Mouse (Mus musculus) heart, embryonic 16.5 days (tissue): ENCODE data around the gene Eef1akmt2. TPM values are rescaled to one million over a fixed set of nuclear protein-coding genes. Genes with fewer than 3 reads are reported as not detected.
A peak's percentile ranks its signal among the peaks of the same experiment; 100 is the strongest.

Experiments used
- ATAC-seq: fragments of 200-750 bp; cut with Nextera tagmentation; replicated peaks from 2 replicates; pipeline ENCODE4 v1.8.0; 2017; ENCODE audit warnings: moderate number of reproducible peaks; ENCODE audit not compliant: insufficient read depth, low FRiP score; ENCODE audit errors: extremely low read depth
- H3K27ac ChIP-seq: fragments of 300-500 bp; sonication (generic); 2 replicates; pipeline ENCODE4 v1.5.1; 2014; ENCODE audit warnings: mild to moderate bottlenecking, low read length, control low read depth, moderate library complexity
- H3K27me3 ChIP-seq: fragments of 300-500 bp; sonication (generic); 2 replicates; pipeline ENCODE4 v1.6.1; 2014; ENCODE audit warnings: low read length, mixed read lengths; ENCODE audit not compliant: control insufficient read depth, insufficient read depth
- H3K36me3 ChIP-seq: fragments of 300-500 bp; sonication (generic); 2 replicates; pipeline ENCODE4 v1.6.1; 2014; ENCODE audit not compliant: control insufficient read depth, insufficient read depth
- H3K4me1 ChIP-seq: fragments of 300-500 bp; sonication (generic); 2 replicates; pipeline ENCODE4 v1.6.1; 2014; ENCODE audit warnings: low read length, mixed read lengths; ENCODE audit not compliant: control insufficient read depth, insufficient read depth
- H3K4me2 ChIP-seq: fragments of 300-500 bp; sonication (generic); 2 replicates; pipeline ENCODE4 v1.6.1; 2014; ENCODE audit warnings: low read depth, mild to moderate bottlenecking, control low read depth, low read length
- H3K4me3 ChIP-seq: fragments of 300-500 bp; sonication (generic); 2 replicates; pipeline ENCODE4 v1.5.1; 2014; ENCODE audit warnings: mild to moderate bottlenecking, control low read depth, low read length
- H3K9ac ChIP-seq: fragments of 300-500 bp; sonication (generic); 2 replicates; pipeline ENCODE4 v1.6.1; 2014; ENCODE audit warnings: low read length, control low read depth
- H3K9me3 ChIP-seq: fragments of 300-500 bp; sonication (generic); replicated peaks from 2 replicates; pipeline ENCODE4 v1.6.1; 2016; ENCODE audit warnings: low read length; ENCODE audit not compliant: control insufficient read depth
- WGBS: fragments of 180-500 bp; shearing (Covaris S2); extraction: QIAGEN DNeasy Blood & Tissue Kit; methylation state at CpG from one replicate; pipeline ENCODE4 v1.1.7; 2014; 5-methylcytosine and 5-hydroxymethylcytosine counted together
- polyA plus RNA-seq: library from polyadenylated mRNA; unstranded; fragments of >200 nt; fragmentation: Nextera tagmentation; extraction: Ambion mirVana; gene quantifications from 2 replicates; pipeline ENCODE4 v1.2.1, GENCODE M21; 2015

Eef1akmt2 gene
- polyA plus RNA-seq, 1 experiment from 2014 or later: 43.0 TPM

- H3K9ac ChIP-seq: no peak overlapping the region
- H3K27ac ChIP-seq: peak overlapping the region; percentile 70
- H3K4me1 ChIP-seq: peaks cover 87% of the 10 kb centered on the region
- H3K27me3 ChIP-seq: no peaks in the 10 kb centered on the region
- H3K4me3 ChIP-seq: no peak overlapping the region
- H3K36me3 ChIP-seq: no peaks in the 10 kb centered on the region
- 48% methylated on average over 3 of the region's 3 CpGs for WGBS
- no peak for ATAC-seq
- H3K4me2 ChIP-seq: no peak overlapping the region
- no peaks in the 10 kb centered on the region for H3K9me3 ChIP-seq
Observed at GRCm38 (mm10) chr7:132803962-132804361, 48.5 kb downstream of the Eef1akmt2 start.

- 76% methylated on average over 2 of the region's 2 CpGs for WGBS
- no peak for ATAC-seq
- H3K27me3 ChIP-seq: no peaks in the 10 kb centered on the region
- H3K4me2 ChIP-seq: no peak overlapping the region
- H3K9ac ChIP-seq: 0 out of 2 replicates have a peak overlapping the region, but pooled peaks have one; percentile 2
- H3K27ac ChIP-seq: peak overlapping the region; percentile 70
- H3K36me3 ChIP-seq: no peaks in the 10 kb centered on the region
- peaks cover 82% of the 10 kb centered on the region for H3K4me1 ChIP-seq
- no peaks in the 10 kb centered on the region for H3K9me3 ChIP-seq
- no peak overlapping the region for H3K4me3 ChIP-seq
Observed at GRCm38 (mm10) chr7:132803336-132803735, 49.1 kb downstream of the Eef1akmt2 start.

- H3K27ac ChIP-seq: peak overlapping the region; percentile 70
- 49% methylated on average over 11 of the region's 11 CpGs for WGBS
- H3K4me1 ChIP-seq: peaks cover 76% of the 10 kb centered on the region
- no peaks in the 10 kb centered on the region for H3K9me3 ChIP-seq
- ATAC-seq: no peak
- H3K4me3 ChIP-seq: no peak overlapping the region
- H3K4me2 ChIP-seq: no peak overlapping the region
- H3K36me3 ChIP-seq: no peaks in the 10 kb centered on the region
- no peaks in the 10 kb centered on the region for H3K27me3 ChIP-seq
- peak overlapping the region; percentile 27; the same call in 1 of the 2 replicates for H3K9ac ChIP-seq
Observed at GRCm38 (mm10) chr7:132802691-132803090, 49.8 kb downstream of the Eef1akmt2 start.

GRCm38 (mm10) chr7:132802066-132802465, 50.4 kb downstream of the Eef1akmt2 start:
- H3K4me1 ChIP-seq: peaks cover 70% of the 10 kb centered on the region
- no peaks in the 10 kb centered on the region for H3K27me3 ChIP-seq
- 65% methylated on average over 2 of the region's 2 CpGs for WGBS
- H3K36me3 ChIP-seq: no peaks in the 10 kb centered on the region
- H3K4me3 ChIP-seq: no peak overlapping the region
- H3K9ac ChIP-seq: no peak overlapping the region
- ATAC-seq: no peak
- H3K4me2 ChIP-seq: no peak overlapping the region
- H3K27ac ChIP-seq: peak overlapping the region; percentile 70
- no peaks in the 10 kb centered on the region for H3K9me3 ChIP-seq

- Histone ChIP-seq H3K4me2 (no peak overlapping the region), H3K4me1 (peaks cover 64% of the 10 kb centered on the region), H3K27me3 (no peaks in the 10 kb centered on the region), H3K9me3 (no peaks in the 10 kb centered on the region), H3K36me3 (no peaks in the 10 kb centered on the region), H3K4me3 (no peak overlapping the region), H3K9ac (no peak overlapping the region), H3K27ac (no peak overlapping the region)
- no peak for ATAC-seq
- WGBS: 80% methylated on average over 5 of the region's 5 CpGs
Observed at GRCm38 (mm10) chr7:132801509-132801908, 51.0 kb downstream of the Eef1akmt2 start.

- H3K4me3 ChIP-seq: no peak overlapping the region
- H3K27ac ChIP-seq: peak overlapping the region; percentile 74
- H3K36me3 ChIP-seq: no peaks in the 10 kb centered on the region
- H3K9ac ChIP-seq: peak overlapping the region; percentile 51
- no peaks in the 10 kb centered on the region for H3K27me3 ChIP-seq
- no peak overlapping the region for H3K4me2 ChIP-seq
- H3K9me3 ChIP-seq: no peaks in the 10 kb centered on the region
- ATAC-seq: no peak
- H3K4me1 ChIP-seq: peaks cover 58% of the 10 kb centered on the region
- WGBS: 57% methylated on average over 10 of the region's 10 CpGs
Observed at GRCm38 (mm10) chr7:132800868-132801267, 51.6 kb downstream of the Eef1akmt2 start.

GRCm38 (mm10) chr7:132799119-132800016, 53.1 kb downstream of the Eef1akmt2 start:
- no peaks in the 10 kb centered on the region for H3K9me3 ChIP-seq

GRCm38 (mm10) chr7:132795141-132795540, 57.3 kb downstream of the Eef1akmt2 start:
- 89% methylated on average over 5 of the region's 5 CpGs for WGBS

More at GRCm38 (mm10) chr7:132799119-132800016, 53.1 kb downstream of the Eef1akmt2 start:
- Histone ChIP-seq H3K27me3 (no peaks in the 10 kb centered on the region), H3K4me2 (no peak overlapping the region), H3K36me3 (no peaks in the 10 kb centered on the region), H3K4me1 (peaks cover 50% of the 10 kb centered on the region), H3K4me3 (no peak overlapping the region), H3K9ac (peak overlapping the region; percentile 11; the same call in 1 of the 2 replicates), H3K27ac (peak overlapping the region; percentile 56)
- WGBS: 77% methylated on average over 5 of the region's 5 CpGs
- ATAC-seq: peak; percentile 30

GRCm38 (mm10) chr7:132793467-132793866, 59.0 kb downstream of the Eef1akmt2 start:
- 0 out of 2 replicates have a peak, but pooled peaks have one; percentile 16 for ATAC-seq
- H3K36me3 ChIP-seq: no peaks in the 10 kb centered on the region
- peaks cover 26% of the 10 kb centered on the region for H3K4me1 ChIP-seq
- WGBS: 62% methylated on average over 6 of the region's 6 CpGs
- no peak overlapping the region for H3K4me3 ChIP-seq
- H3K27ac ChIP-seq: no peak overlapping the region
- H3K4me2 ChIP-seq: no peak overlapping the region
- H3K9ac ChIP-seq: no peak overlapping the region
- no peaks in the 10 kb centered on the region for H3K9me3 ChIP-seq
- H3K27me3 ChIP-seq: no peaks in the 10 kb centered on the region

More at GRCm38 (mm10) chr7:132795141-132795540, 57.3 kb downstream of the Eef1akmt2 start:
- H3K27me3 ChIP-seq: no peaks in the 10 kb centered on the region
- H3K4me2 ChIP-seq: no peak overlapping the region
- H3K4me1 ChIP-seq: peaks cover 35% of the 10 kb centered on the region
- H3K4me3 ChIP-seq: no peak overlapping the region
- H3K36me3 ChIP-seq: no peaks in the 10 kb centered on the region
- no peak for ATAC-seq
- no peak overlapping the region for H3K9ac ChIP-seq
- no peak overlapping the region for H3K27ac ChIP-seq
- no peaks in the 10 kb centered on the region for H3K9me3 ChIP-seq
